ENCODE assay signal across 24 mouse cellular contexts in genomic region chr2:11322396-11322795, GRCm38 (mm10).
"Had no signal": no experiment of that assay in that cellular context is flagged by ENCODE, and none has a peak within 500 bp of the region (broad histone marks: within the 10 kb centered on the region; RNA-seq: fewer than 3 reads in every experiment).

No protein-coding gene starts in this region.

- DNase-seq: gastrocnemius, adult 2 months; gastrocnemius, postnatal 10 days; gastrocnemius, postnatal 25 days; heart, adult 2 months; heart, postnatal 10 days; heart, postnatal 4 days; kidney, adult 18-20 months; kidney, adult 8-10 months; kidney, postnatal 10 days; kidney, postnatal 25 days; layer of hippocampus, adult 9-11 months; layer of hippocampus, postnatal 36 days; left cerebral cortex, postnatal 4 days had no signal

- H3K27ac ChIP-seq: gastrocnemius, adult 2 months; heart, adult 2 months; hindbrain, embryonic 10.5 days; hindbrain, embryonic 12.5 days; hindbrain, embryonic 15.5 days; intestine, embryonic 15.5 days; limb, embryonic 13.5 days; limb, embryonic 15.5 days; liver, embryonic 12.5 days; liver, embryonic 14.5 days had no signal

- H3K4me3 ChIP-seq: gastrocnemius, adult 2 months; heart, adult 2 months; hindbrain, embryonic 10.5 days; hindbrain, embryonic 12.5 days; hindbrain, embryonic 15.5 days; intestine, embryonic 15.5 days; limb, embryonic 13.5 days; limb, embryonic 15.5 days; liver, embryonic 12.5 days had no signal

- H3K4me2 ChIP-seq: heart, embryonic 11.5 days; hindbrain, embryonic 12.5 days; hindbrain, embryonic 15.5 days; intestine, embryonic 15.5 days; limb, embryonic 13.5 days; limb, embryonic 15.5 days; liver, embryonic 12.5 days had no signal

- H3K9me3 ChIP-seq: hindbrain, embryonic 10.5 days; hindbrain, embryonic 12.5 days; hindbrain, embryonic 15.5 days; intestine, embryonic 15.5 days; limb, embryonic 13.5 days; limb, embryonic 15.5 days; liver, embryonic 12.5 days had no signal

- H3K27me3 ChIP-seq: hindbrain, embryonic 12.5 days; hindbrain, embryonic 15.5 days; intestine, embryonic 15.5 days; limb, embryonic 13.5 days; limb, embryonic 15.5 days; liver, embryonic 12.5 days had no signal

- H3K9ac ChIP-seq: hindbrain, embryonic 12.5 days; hindbrain, embryonic 15.5 days; intestine, embryonic 15.5 days; limb, embryonic 13.5 days; limb, embryonic 15.5 days; liver, embryonic 12.5 days; liver, embryonic 14.5 days had no signal

- ATAC-seq: inflammation-experienced regulatory T-cells, adult 6 months; intestine, embryonic 15.5 days; intestine, postnatal 0 days; liver, embryonic 12.5 days had no signal

- H3K36me3 ChIP-seq: hindbrain, embryonic 10.5 days; hindbrain, embryonic 12.5 days; hindbrain, embryonic 15.5 days; intestine, embryonic 15.5 days; limb, embryonic 13.5 days; limb, embryonic 15.5 days; liver, embryonic 12.5 days had no signal

- H3K4me1 ChIP-seq: hindbrain, embryonic 10.5 days; hindbrain, embryonic 12.5 days; hindbrain, embryonic 15.5 days; intestine, embryonic 15.5 days; limb, embryonic 13.5 days; limb, embryonic 15.5 days; liver, embryonic 12.5 days had no signal
